8 mouse cellular contexts compared by ENCODE assay signal in the genomic region with DNA sequence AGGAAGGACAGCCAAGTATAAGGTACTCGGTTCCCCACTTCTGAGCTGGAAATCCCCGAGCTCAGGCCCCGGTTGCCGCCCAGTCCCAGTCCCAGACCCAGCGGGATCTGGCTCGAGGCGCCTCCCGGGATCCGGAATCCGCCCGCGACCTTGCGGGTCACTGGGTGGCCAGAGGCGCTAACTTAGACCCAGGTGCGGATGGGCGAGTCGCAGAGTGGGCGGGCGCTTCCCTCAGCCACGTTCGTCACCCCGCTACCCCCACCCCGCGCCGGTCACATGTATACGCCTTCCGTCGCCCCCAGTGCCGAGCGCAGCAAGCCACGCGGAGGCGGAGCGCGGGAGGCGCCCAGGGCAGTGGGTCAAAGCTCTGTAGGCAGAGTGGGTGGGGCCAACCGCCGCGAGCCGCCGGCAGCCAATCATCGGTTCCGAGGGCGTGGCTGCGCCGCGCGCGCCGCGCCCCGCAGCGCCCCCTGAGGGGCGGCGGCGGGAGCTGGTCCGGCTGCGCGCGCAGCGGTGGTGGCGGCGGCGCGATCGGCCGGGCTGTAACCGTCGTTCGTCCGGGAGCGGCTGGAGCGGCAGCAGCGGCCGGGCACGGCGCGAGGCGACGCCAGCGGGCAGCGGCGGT. TPM values are rescaled to one million over a fixed set of nuclear protein-coding genes. Genes with fewer than 3 reads are reported as not detected.
DNase-seq lines count a peak whose midpoint lies in the region; ATAC-seq and TF ChIP-seq lines count a peak whose summit lies in the region.

No protein-coding gene starts in this region.

- H3K9me3 ChIP-seq in ES-Bruce4 (replicated peaks; ENCODE audit: control insufficient read depth, insufficient read depth, low read length, poor library complexity, severe bottlenecking) = no peaks in the 10 kb centered on the region
- no peaks in the 10 kb centered on the region for H3K9me3 ChIP-seq in forebrain, embryonic 14.5 days (replicated peaks; ENCODE audit: control insufficient read depth, low read length)

- peak overlapping the region; percentile 57 for H3K4me3 ChIP-seq in ES-Bruce4 (ENCODE audit: low read depth, low read length)
- peak overlapping the region; percentile 91 for H3K4me3 ChIP-seq in forebrain, embryonic 14.5 days (ENCODE audit: low read depth, low read length)
- peak overlapping the region; percentile 85 for H3K4me3 ChIP-seq in lung, adult 2 months (replicated peaks; ENCODE audit: extremely low read depth, low read depth, low read length)

- TF ChIP-seq POLR2A in ES-Bruce4 (IDR thresholded peaks at IDR 0.05; ENCODE audit: insufficient read depth, low read length) = no peak
- peak; percentile 51; the same call in 1 of the 2 replicates for TF ChIP-seq POLR2A in lung, adult 2 months (IDR thresholded peaks at IDR 0.05; ENCODE audit: borderline replicate concordance, extremely low read depth, low read depth, low read length)

- peak overlapping the region; percentile 96 for H3K9ac ChIP-seq in ES-Bruce4 (ENCODE audit: low read depth, poor library complexity, severe bottlenecking)
- peak overlapping the region; percentile 89 for H3K9ac ChIP-seq in forebrain, embryonic 14.5 days (ENCODE audit: low read length)

- H3K27me3 ChIP-seq in ES-Bruce4 (ENCODE audit: control insufficient read depth, insufficient read depth, low read length, poor library complexity, severe bottlenecking) = no peaks in the 10 kb centered on the region
- no peaks in the 10 kb centered on the region for H3K27me3 ChIP-seq in forebrain, embryonic 14.5 days (replicated peaks; ENCODE audit: control insufficient read depth, insufficient read depth, low read length)

- TF ChIP-seq CTCF in ES-Bruce4 (IDR thresholded peaks at IDR 0.05; ENCODE audit: low read depth, low read length) = peak; percentile 7
- TF ChIP-seq CTCF in lung, adult 2 months (IDR thresholded peaks at IDR 0.05; ENCODE audit: insufficient read depth, low read length) = no peak

- TF ChIP-seq EP300 in ES-Bruce4 (IDR thresholded peaks at IDR 0.05; ENCODE audit: insufficient read depth, low read depth, low read length) = peak; percentile 63; the same call in 1 of the 2 replicates

- under 1% methylated on average over 62 of the region's 83 CpGs for WGBS in forebrain, embryonic 14.5 days
- under 1% methylated on average over 81 of the region's 83 CpGs for WGBS in lung, adult 2 months

- H3K36me3 ChIP-seq in ES-Bruce4 (ENCODE audit: control insufficient read depth, insufficient read depth, low read length, poor library complexity, severe bottlenecking) = no peaks in the 10 kb centered on the region
- H3K36me3 ChIP-seq in forebrain, embryonic 14.5 days (ENCODE audit: control insufficient read depth, insufficient read depth, low read length) = no peaks in the 10 kb centered on the region

- DNase-seq in forebrain, embryonic 14.5 days (ENCODE audit: low spot score) = peak; percentile 95
- DNase-seq in heart, postnatal 25 days (ENCODE audit: low spot score) = peak; percentile 98
- DNase-seq in layer of hippocampus, adult 18-20 months (ENCODE audit: low spot score in 2 of 2) = peak; percentile 89 to 94
- peak; percentile 95 for DNase-seq in lung, adult 2 months
- peak; percentile 99 for DNase-seq in thymus, adult 18-20 months

- peak overlapping the region; percentile 83 for H3K27ac ChIP-seq in ES-Bruce4 (ENCODE audit: insufficient read depth, low read length)
- H3K27ac ChIP-seq in forebrain, embryonic 14.5 days (ENCODE audit: low read depth, low read length) = peak overlapping the region; percentile 91

- peaks cover 2% of the 10 kb centered on the region for H3K4me1 ChIP-seq in ES-Bruce4 (ENCODE audit: control insufficient read depth, insufficient read depth, low read length)
- H3K4me1 ChIP-seq in forebrain, embryonic 14.5 days (ENCODE audit: control insufficient read depth, insufficient read depth, low read length) = peaks cover 19% of the 10 kb centered on the region
- H3K4me1 ChIP-seq in lung, adult 2 months (ENCODE audit: control insufficient read depth, insufficient read depth, low read length) = peaks cover 22% of the 10 kb centered on the region

- peak; percentile 92 for ATAC-seq in cerebellum, adult (ENCODE audit: insufficient number of reproducible peaks, low FRiP score, low TSS enrichment)
- ATAC-seq in forebrain, embryonic 14.5 days = peak; percentile 94
- ATAC-seq in neutrophil, adult 5-6 weeks (ENCODE audit: extremely low read depth, insufficient number of reproducible peaks, low FRiP score, poor library complexity, severe bottlenecking) = peak; percentile 90

- peak overlapping the region; percentile 82 for H3K4me2 ChIP-seq in forebrain, embryonic 14.5 days (ENCODE audit: low read length)

- intact Hi-C loops in heart, postnatal 25 days (cut with DNase I) = loop anchor here (2.0 to 5.0 kb wide), 3 partner anchors 15 to 78 kb away; a partner anchor contains a TSS

RNA-seq across cellular contexts. Expression of a gene that starts 8.8 kb away (rescaled TPM):
- 407 and 414 TPM in 2 replicates for polyA plus RNA-seq in ES-Bruce4 (2011; ENCODE audit: insufficient read depth, insufficient read length, low read depth, missing spikeins)
- polyA plus RNA-seq in forebrain, embryonic 14.5 days (2014; fragmentation: Nextera tagmentation; extraction: Ambion mirVana) = 213 and 214 TPM in 2 replicates
- total RNA-seq in heart, postnatal 25 days (2021) = 100 to 1,000 TPM; 192 to 205 TPM
- total RNA-seq in layer of hippocampus, adult 18-20 months (2021) = 100 to 1,000 TPM; 142 to 143 TPM
- 40.3 and 50.2 TPM in 2 replicates for polyA plus RNA-seq in lung, adult 2 months (2012; rRNA removed)
- total RNA-seq in neutrophil, adult 5-6 weeks (2017) = 328 and 348 TPM in 2 replicates

Comparison
In these comparisons a context has a peak if more than half of its experiments do, and no peak if none do; other contexts are left out.
1. Peak in every context shown above with its lines: DNase-seq, ATAC-seq, H3K4me3 ChIP-seq and H3K27ac ChIP-seq.